Mouse (Mus musculus) ES-E14 (cell line): ENCODE results near the gene Nrg4. TPM values are rescaled to one million over a fixed set of nuclear protein-coding genes. Genes with fewer than 3 reads are reported as not detected.
"Not testable (repeated sequence)": the region's sequence is repeated elsewhere in the genome, so short reads cannot be mapped to it uniquely, and the experiment has no call there.

Experiments
- DNase-seq: peaks from one replicate; pipeline ENCODE4 v3.0.0-alpha.2; 2013; ENCODE audit warnings: low read depth, low spot score
- H3K27ac ChIP-seq: 2 replicates; pipeline ENCODE4 v1.5.1; 2012; ENCODE audit warnings: low read depth, mild to moderate bottlenecking, low read length, moderate library complexity, mixed read lengths; ENCODE audit not compliant: poor library complexity, insufficient read depth, severe bottlenecking
- H3K36me3 ChIP-seq: 2 replicates; pipeline ENCODE4 v1.6.1; 2012; ENCODE audit warnings: mild to moderate bottlenecking, low read length, moderate library complexity, mixed read lengths; ENCODE audit not compliant: control insufficient read depth, poor library complexity, insufficient read depth, severe bottlenecking
- H3K4me1 ChIP-seq, 2 experiments: fragments of 150-350 bp in 1 of 2; sonication (generic) in 1 of 2; 2 replicates each; pipeline ENCODE4 v1.6.1; 2012; ENCODE audit warnings: low read length in 2 of 2, mild to moderate bottlenecking in 1 of 2, mixed read lengths in 1 of 2; ENCODE audit not compliant: control insufficient read depth in 2 of 2, insufficient read depth in 2 of 2, poor library complexity in 1 of 2
- H3K4me3 ChIP-seq, 2 experiments: fragments of 150-350 bp in 1 of 2; sonication (generic) in 1 of 2; 2 replicates each; pipeline ENCODE4 v1.5.1; 2012; ENCODE audit warnings: low read length in 2 of 2, low read depth in 1 of 2, mild to moderate bottlenecking in 1 of 2, mixed read lengths in 1 of 2; ENCODE audit not compliant: insufficient read depth in 1 of 2, poor library complexity in 1 of 2, severe bottlenecking in 1 of 2
- H3K9ac ChIP-seq: 2 replicates; pipeline ENCODE4 v1.6.1; 2012; ENCODE audit warnings: low read depth, mild to moderate bottlenecking, low read length, mixed read lengths; ENCODE audit not compliant: poor library complexity, insufficient read depth, severe bottlenecking
- H3K9me3 ChIP-seq: fragments of 150-350 bp; sonication (generic); 2 replicates; pipeline ENCODE4 v1.6.1; 2012; ENCODE audit warnings: low read depth, mild to moderate bottlenecking, low read length; ENCODE audit not compliant: control insufficient read depth, insufficient read depth
- CHD2 ChIP-seq: IDR thresholded peaks from 2 replicates; pipeline ENCODE4 v1.6.1; 2014; ENCODE audit warnings: mild to moderate bottlenecking, low read depth, low read length, inconsistent platforms
- HCFC1 ChIP-seq: IDR thresholded peaks from 2 replicates; pipeline ENCODE4 v1.6.1; 2012; ENCODE audit warnings: low read length, inconsistent platforms, borderline replicate concordance; ENCODE audit not compliant: insufficient read depth
- MAFK ChIP-seq: IDR thresholded peaks from 2 replicates; pipeline ENCODE4 v1.6.1; 2014; ENCODE audit warnings: mild to moderate bottlenecking, low read depth, low read length, inconsistent platforms; ENCODE audit not compliant: insufficient read depth
- ZC3H11A ChIP-seq: IDR thresholded peaks from 2 replicates; pipeline ENCODE4 v1.6.1; 2012; ENCODE audit warnings: low read depth, mild to moderate bottlenecking, inconsistent platforms, low read length, borderline replicate concordance
- ZNF384 ChIP-seq: IDR thresholded peaks from 2 replicates; pipeline ENCODE4 v1.6.1; 2012; ENCODE audit warnings: low read depth, low read length, inconsistent platforms
- in situ Hi-C, 2 experiments: fragments of 600-800 bp; cut with MboI; formaldehyde crosslinking; loops; one replicate each; pipeline ENCODE4 v1.15.1; 2025; ENCODE audit warnings: low sequenced_read_pairs in 2 of 2, inconsistent platforms in 1 of 2; ENCODE audit not compliant: unreplicated experiment in 2 of 2
- total RNA-seq: library from RNA; depleted of rRNA; stranded (reverse); fragments of 300-350 nt; gene quantifications from 2 replicates; pipeline ENCODE4 v1.2.3, GENCODE M21; 2012

Nrg4 gene
- total RNA-seq, 1 experiment: 5.8 TPM

- in situ Hi-C loops: no loop called here
- Histone ChIP-seq H3K27ac (no peak overlapping the region), H3K4me3 (no peak overlapping the region), H3K36me3 (no peaks in the 10 kb centered on the region), H3K9me3 (no peaks in the 10 kb centered on the region), H3K9ac (no peak overlapping the region), H3K4me1 (peaks cover 0 to 2% of the 10 kb centered on the region in 2 experiments; a peak in 1 of 4 replicates)
- no peak for DNase-seq
- TF ChIP-seq HCFC1 (no peak), ZC3H11A (no peak), MAFK (no peak), CHD2 (no peak), ZNF384 (no peak)
Measured at GRCm38 (mm10) chr9:55246918-55247317, 79.7 kb downstream of the Nrg4 start.

GRCm38 (mm10) chr9:55246440-55246839 is 80.2 kb downstream of the Nrg4 start:
- DNase-seq: no peak
- Histone ChIP-seq H3K4me3 (no peak overlapping the region), H3K9ac (no peak overlapping the region), H3K27ac (no peak overlapping the region), H3K9me3 (no peaks in the 10 kb centered on the region), H3K4me1 (peaks cover 0 to 3% of the 10 kb centered on the region in 2 experiments; a peak in 1 of 4 replicates), H3K36me3 (no peaks in the 10 kb centered on the region)
- TF ChIP-seq ZNF384 (no peak), CHD2 (no peak), HCFC1 (no peak), MAFK (no peak), ZC3H11A (no peak)
- in situ Hi-C loops: no loop called here

DNA sequence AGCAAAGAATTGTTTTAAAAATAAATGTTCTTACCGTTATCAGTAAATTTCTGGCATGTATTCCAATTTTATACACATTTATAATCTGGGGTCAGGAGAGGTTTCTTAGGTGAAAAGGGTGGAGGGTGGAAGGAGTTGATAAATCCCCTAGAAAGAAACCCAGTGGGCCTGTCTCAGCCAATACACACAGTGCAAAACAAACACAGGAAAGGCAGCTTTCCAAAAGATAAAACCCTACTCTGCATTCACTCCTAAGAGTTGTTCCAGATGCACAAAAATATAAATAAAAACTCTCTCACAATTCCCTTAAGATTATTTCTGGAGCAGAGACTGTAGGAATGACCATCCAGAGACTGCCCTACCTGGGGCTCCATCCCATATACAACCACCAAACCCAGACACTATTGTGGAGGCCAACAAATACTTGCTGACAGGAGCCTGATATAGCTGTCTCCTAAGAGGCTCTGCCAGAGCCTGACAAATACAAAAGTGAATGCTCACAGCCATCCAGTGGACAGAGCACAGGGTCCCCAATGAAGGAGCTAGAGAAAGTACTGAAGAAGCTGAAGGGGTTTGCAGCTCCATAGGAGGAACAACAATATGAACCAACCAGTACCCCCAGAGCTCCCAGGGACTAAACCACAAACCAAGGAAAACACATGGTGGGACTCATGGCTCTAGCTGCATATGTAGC is 81.4 kb downstream of the Nrg4 start:
- H3K4me1 ChIP-seq, H3K9me3 ChIP-seq, H3K27ac ChIP-seq, H3K9ac ChIP-seq, H3K4me3 ChIP-seq, H3K36me3 ChIP-seq, in situ Hi-C loops, DNase-seq: not testable (repeated sequence)

DNA sequence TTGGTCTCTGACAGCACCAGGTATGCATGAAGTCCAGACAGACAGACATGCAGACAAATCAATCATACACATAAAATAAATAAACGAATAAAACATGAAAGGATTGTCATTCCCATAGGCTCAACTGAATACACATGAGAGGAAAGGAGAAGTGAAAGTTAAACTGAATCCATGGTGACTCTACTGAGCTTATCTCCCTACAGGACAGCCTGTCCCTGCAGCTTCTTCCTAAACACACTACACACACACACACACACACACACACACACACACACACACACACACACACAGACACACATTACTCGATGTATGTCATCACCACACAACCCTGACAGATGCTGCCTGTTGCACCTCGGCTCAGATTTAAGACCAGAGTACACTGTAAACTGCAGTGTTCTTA is 82.6 kb downstream of the Nrg4 start:
- no peaks in the 10 kb centered on the region for H3K9me3 ChIP-seq
- in situ Hi-C loops: no loop called here
- DNase-seq: no peak
- no peak overlapping the region for H3K9ac ChIP-seq
- no peak overlapping the region for H3K27ac ChIP-seq
- H3K4me3 ChIP-seq: no peak overlapping the region
- no peaks in the 10 kb centered on the region for H3K36me3 ChIP-seq
- peaks cover 0 to 3% of the 10 kb centered on the region in 2 experiments; a peak in 1 of 4 replicates for H3K4me1 ChIP-seq
- no peak for TF ChIP-seq HCFC1
- no peak for TF ChIP-seq CHD2
- no peak for TF ChIP-seq MAFK
- no peak for TF ChIP-seq ZNF384

GRCm38 (mm10) chr9:55243280-55243679 is 83.4 kb downstream of the Nrg4 start:
- H3K9ac ChIP-seq: no peak overlapping the region
- peaks cover 0 to 3% of the 10 kb centered on the region in 2 experiments; a peak in 1 of 4 replicates for H3K4me1 ChIP-seq
- H3K27ac ChIP-seq: no peak overlapping the region
- H3K9me3 ChIP-seq: no peaks in the 10 kb centered on the region
- TF ChIP-seq CHD2: no peak
- TF ChIP-seq MAFK: no peak
- no peak for TF ChIP-seq ZNF384
- no peak for TF ChIP-seq HCFC1
- no peak for TF ChIP-seq ZC3H11A
- DNase-seq: no peak
- in situ Hi-C loops: no loop called here
- no peak overlapping the region for H3K4me3 ChIP-seq
- H3K36me3 ChIP-seq: no peaks in the 10 kb centered on the region
